Mouse (Mus musculus): Measurements from ENCODE around the gene Macrod2.

DNA sequence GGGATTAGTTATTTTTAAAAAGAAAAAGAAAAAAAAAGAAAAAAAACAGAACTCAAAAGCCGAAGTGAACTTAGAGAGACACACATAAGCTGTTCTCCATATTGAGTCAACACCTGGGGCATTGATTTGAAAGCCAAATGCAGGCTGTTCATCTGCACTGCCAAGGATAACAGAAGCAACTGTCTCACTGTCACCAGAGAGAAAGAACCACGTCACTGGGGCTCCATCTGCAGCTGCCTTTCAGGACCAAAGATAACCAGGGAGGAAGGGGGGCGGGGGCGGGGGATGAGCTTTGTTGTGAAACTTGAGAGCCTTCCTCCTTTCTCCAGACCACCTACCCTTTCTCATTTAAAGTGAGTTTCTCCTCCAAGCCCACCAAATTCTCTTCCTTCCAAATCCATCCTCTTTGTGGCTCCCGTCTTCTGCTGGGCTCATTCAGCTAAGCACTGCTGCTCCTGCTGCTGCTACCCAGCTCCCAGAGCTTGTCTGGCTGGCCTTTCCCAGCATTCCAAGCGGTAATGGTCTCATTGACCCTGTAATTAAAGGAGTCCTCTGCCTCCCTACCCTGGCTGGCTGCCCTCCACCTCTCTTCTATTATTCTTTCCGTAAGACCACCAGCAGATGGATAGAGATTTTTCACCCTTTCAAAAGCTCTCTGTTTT lies 1939.5 kb downstream of the Macrod2 start:
- TF ChIP-seq CTCF (IDR thresholded peaks at IDR 0.05; ENCODE audit: low read depth) (no peak), EP300 (IDR thresholded peaks at IDR 0.05; ENCODE audit: low read depth) (no peak)
